Mouse (Mus musculus): ENCODE data around the gene Gm49373. TPM values are rescaled to one million over a fixed set of nuclear protein-coding genes. Genes with fewer than 3 reads are reported as not detected.

Gene Gm49373
- total and polyA plus RNA-seq, 3 experiments, result 0.27 to 0.30 TPM; not detected in 1

GRCm38 (mm10) chr9:21017177-21017575 lies 55.7 kb downstream of the Gm49373 start:
- Histone ChIP-seq H3K27me3 (ENCODE audit: control insufficient read depth, insufficient read depth, low read length) (no peaks in the 10 kb centered on the region), H3K4me3 (0 out of 2 replicates have a peak overlapping the region, but pooled peaks have one; percentile 3), H3K9ac (ENCODE audit: low read depth, low read length) (no peak overlapping the region), H3K4me1 (ENCODE audit: control insufficient read depth, insufficient read depth, low read length) (peaks cover 8% of the 10 kb centered on the region), H3K79me2 (replicated peaks; ENCODE audit: control insufficient read depth, insufficient read depth, low read length) (no peaks in the 10 kb centered on the region), H3K27ac (no peak overlapping the region), H3K36me3 (ENCODE audit: control insufficient read depth, insufficient read depth, low read length) (no peaks in the 10 kb centered on the region)
- TF ChIP-seq POLR2A (IDR thresholded peaks at IDR 0.05; ENCODE audit: insufficient read depth, low read depth, low read length), result no peak
- no peak for TF ChIP-seq CTCF (IDR thresholded peaks at IDR 0.05)
- no peak for TF ChIP-seq EP300 (IDR thresholded peaks at IDR 0.05; ENCODE audit: insufficient read depth, low read depth, low read length)
- DNase-seq, result no peak
- WGBS, result 32% methylated on average over 4 of the region's 4 CpGs
- intact Hi-C loops (cut with DNase I), result no loop called here

- 4% methylated on average over 17 of the region's 17 CpGs for WGBS
- no peaks in the 10 kb centered on the region for H3K79me2 ChIP-seq (replicated peaks; ENCODE audit: control insufficient read depth, insufficient read depth, low read length)
- H3K27ac ChIP-seq, result peak overlapping the region; percentile 74
- peak; percentile 49 to 56 for DNase-seq
- no peaks in the 10 kb centered on the region for H3K36me3 ChIP-seq (ENCODE audit: control insufficient read depth, insufficient read depth, low read length)
- H3K4me1 ChIP-seq (ENCODE audit: control insufficient read depth, insufficient read depth, low read length), result peaks cover 12% of the 10 kb centered on the region
- TF ChIP-seq POLR2A (IDR thresholded peaks at IDR 0.05; ENCODE audit: insufficient read depth, low read depth, low read length), result no peak
- no peak for TF ChIP-seq EP300 (IDR thresholded peaks at IDR 0.05; ENCODE audit: insufficient read depth, low read depth, low read length)
- TF ChIP-seq CTCF (IDR thresholded peaks at IDR 0.05), result no peak
- intact Hi-C loops (cut with DNase I), result no loop called here
- peak overlapping the region; percentile 51 for H3K9ac ChIP-seq (ENCODE audit: low read depth, low read length)
- peak overlapping the region; percentile 45 for H3K4me3 ChIP-seq
- H3K27me3 ChIP-seq (ENCODE audit: control insufficient read depth, insufficient read depth, low read length), result no peaks in the 10 kb centered on the region
These were observed 56.3 kb downstream of the Gm49373 start for GRCm38 (mm10) chr9:21016331-21017176.

DNA sequence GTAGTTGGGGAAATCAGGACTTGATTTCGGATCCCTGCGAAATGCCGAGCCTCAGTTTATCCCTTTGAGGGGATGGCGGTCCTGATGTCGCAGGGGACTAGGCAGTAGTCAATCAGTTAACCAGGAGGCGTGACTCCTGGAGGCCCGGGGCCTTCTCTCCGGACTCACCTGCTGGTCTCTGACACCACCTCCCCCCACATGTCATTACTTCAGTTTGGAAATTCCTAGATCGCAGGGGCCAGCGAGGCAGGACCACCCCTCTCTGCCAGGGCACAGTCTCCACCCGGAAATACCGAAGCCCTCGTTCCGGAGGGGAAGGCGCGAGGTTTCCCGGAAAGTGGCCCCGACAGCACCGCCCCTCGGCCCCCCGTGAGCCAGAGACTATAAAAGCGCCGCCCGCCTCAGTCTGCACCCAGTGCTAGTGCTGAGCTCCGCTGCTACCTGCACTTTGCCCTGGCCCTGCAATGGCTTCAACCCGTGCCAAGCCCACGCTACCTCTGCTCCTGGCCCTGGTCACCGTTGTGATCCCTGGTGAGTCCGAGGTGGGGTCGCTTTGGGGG lies 57.2 kb downstream of the Gm49373 start, which contains the start of gene Icam1:
Icam1 (plus strand) TSS at position 415 of the 560 bp plus-strand sequence.
- peak; percentile 83 to 86 for DNase-seq
- Histone ChIP-seq H3K4me1 (ENCODE audit: control insufficient read depth, insufficient read depth, low read length) (peaks cover 13% of the 10 kb centered on the region), H3K36me3 (ENCODE audit: control insufficient read depth, insufficient read depth, low read length) (no peaks in the 10 kb centered on the region), H3K27ac (peak within 1 kb of the TSS; percentile 74), H3K4me3 (peak within 1 kb of the TSS; percentile 45), H3K9ac (ENCODE audit: low read depth, low read length) (peak within 1 kb of the TSS; percentile 53), H3K27me3 (ENCODE audit: control insufficient read depth, insufficient read depth, low read length) (no peaks in the 10 kb centered on the region), H3K79me2 (replicated peaks; ENCODE audit: control insufficient read depth, insufficient read depth, low read length) (no peaks in the 10 kb centered on the region)
- TF ChIP-seq POLR2A (IDR thresholded peaks at IDR 0.05; ENCODE audit: insufficient read depth, low read depth, low read length) (peak; percentile 90), EP300 (IDR thresholded peaks at IDR 0.05; ENCODE audit: insufficient read depth, low read depth, low read length) (no peak)
- intact Hi-C loops (cut with DNase I), result loop anchor here (2.0 kb wide), 1 partner anchor 13 kb away; the partner anchor contains the start of gene Icam4
- 2% methylated on average over 30 of the region's 30 CpGs for WGBS

DNA sequence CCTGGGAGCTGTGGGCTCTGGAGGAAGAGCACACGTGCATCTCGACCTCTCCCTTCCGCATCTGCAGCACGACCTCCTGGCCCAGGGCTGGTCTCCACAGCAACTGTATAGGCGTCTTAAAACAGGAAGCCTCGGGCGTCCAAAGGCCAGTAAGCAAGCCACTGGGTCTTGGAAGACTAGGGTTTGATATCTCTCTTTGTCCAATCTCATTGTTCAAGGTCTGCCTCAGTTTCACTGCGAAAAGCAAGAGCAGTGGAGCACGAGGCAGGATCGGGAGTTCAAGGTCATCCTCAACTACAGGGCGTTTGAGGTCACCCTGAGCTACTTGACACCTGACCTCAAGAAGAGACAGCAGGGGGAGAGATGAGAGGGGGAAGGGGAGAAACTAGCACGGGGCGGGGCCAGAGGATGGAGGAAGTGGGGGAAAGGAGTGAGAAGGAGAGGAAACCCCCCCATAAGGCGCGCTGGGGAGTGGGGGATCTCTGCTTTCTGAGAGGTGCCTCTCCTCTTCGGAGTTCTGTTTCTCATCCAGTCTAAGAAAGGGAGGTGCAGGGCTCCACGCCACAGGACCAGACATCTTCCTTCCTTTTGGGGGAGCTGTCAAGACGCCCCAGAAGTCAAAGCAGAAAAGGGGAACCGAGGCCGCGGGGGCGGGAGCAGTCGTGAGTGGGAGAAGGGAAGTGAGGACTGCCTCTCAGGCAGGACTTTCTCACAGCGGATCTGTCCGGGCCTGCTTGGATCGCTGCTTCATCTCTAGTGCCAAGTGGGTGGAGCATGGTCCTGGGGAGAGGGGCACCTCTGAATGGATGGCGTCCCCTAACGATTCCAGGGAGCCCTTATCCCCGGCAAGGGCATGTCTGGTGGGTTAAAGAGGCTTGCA lies 58.0 kb downstream of the Gm49373 start:
- intact Hi-C loops (cut with DNase I), result loop anchor here (2.0 kb wide), 1 partner anchor 14 kb away; the partner anchor contains the start of gene Icam4
- 7% methylated on average over 29 of the region's 29 CpGs for WGBS
- Histone ChIP-seq H3K4me3 (peak overlapping the region; percentile 45), H3K9ac (ENCODE audit: low read depth, low read length) (peak overlapping the region; percentile 53), H3K36me3 (ENCODE audit: control insufficient read depth, insufficient read depth, low read length) (no peaks in the 10 kb centered on the region), H3K27ac (peak overlapping the region; percentile 74), H3K4me1 (ENCODE audit: control insufficient read depth, insufficient read depth, low read length) (peaks cover 13% of the 10 kb centered on the region), H3K79me2 (replicated peaks; ENCODE audit: control insufficient read depth, insufficient read depth, low read length) (no peaks in the 10 kb centered on the region), H3K27me3 (ENCODE audit: control insufficient read depth, insufficient read depth, low read length) (no peaks in the 10 kb centered on the region)
- DNase-seq, result peak; percentile 77 to 85
- TF ChIP-seq EP300 (IDR thresholded peaks at IDR 0.05; ENCODE audit: insufficient read depth, low read depth, low read length) (peak; percentile 41; the same call in 1 of the 2 replicates), POLR2A (IDR thresholded peaks at IDR 0.05; ENCODE audit: insufficient read depth, low read depth, low read length) (0 out of 2 replicates have a peak, but pooled peaks have one; percentile 17), CTCF (IDR thresholded peaks at IDR 0.05) (no peak)

Small RNA genes within 50 kb of the gene (microRNA-seq; reads per million reads assigned to microRNA genes)
- gene Mir1900 (0 reads per million in 2 experiments), gene Mir7082 (0 to 0.56 reads per million in 2 experiments)

Other genes with a start within 250 kb of the Gm49373 start
- gene A230050P20Rik, start 204.5 kb downstream of the Gm49373 start, total RNA-seq (2021), result 1 to 10 TPM; 3.9 to 4.3 TPM
- gene A230050P20Rik, start 204.5 kb downstream of the Gm49373 start, polyA plus RNA-seq (2012; rRNA removed), result 16.4 and 21.2 TPM in 2 replicates
- gene Angptl6, start 193.4 kb downstream of the Gm49373 start, total RNA-seq (2021), result 1 to 10 TPM; 3.9 to 4.0 TPM
- gene Angptl6, start 193.4 kb downstream of the Gm49373 start, polyA plus RNA-seq (2012; rRNA removed), result 4.0 and 5.4 TPM in 2 replicates
- gene Ppan, start 184.9 kb downstream of the Gm49373 start, total RNA-seq (2021), result 1 to 10 TPM; 5.9 to 6.7 TPM
- gene Ppan, start 184.9 kb downstream of the Gm49373 start, polyA plus RNA-seq (2012; rRNA removed), result 11.9 and 18.8 TPM in 2 replicates
- 100 to 1,000 TPM; 101 to 113 TPM for gene Eif3g, start 174.5 kb downstream of the Gm49373 start, total RNA-seq (2021)
- gene Eif3g, start 174.5 kb downstream of the Gm49373 start, polyA plus RNA-seq (2012; rRNA removed), result 69.6 and 69.9 TPM in 2 replicates
- 10 to 100 TPM; 11.1 to 11.6 TPM for gene Dnmt1, start 113.2 kb downstream of the Gm49373 start, total RNA-seq (2021)
- gene Dnmt1, start 113.2 kb downstream of the Gm49373 start, polyA plus RNA-seq (2012; rRNA removed), result 9.1 and 11.7 TPM in 2 replicates
- 1 to 10 TPM; 2.8 to 3.2 TPM for gene S1pr2, start 96.3 kb downstream of the Gm49373 start, total RNA-seq (2021)
- gene S1pr2, start 96.3 kb downstream of the Gm49373 start, polyA plus RNA-seq (2012; rRNA removed), result 4.2 and 6.1 TPM in 2 replicates
- 100 to 1,000 TPM; 124 to 130 TPM for gene Mrpl4, start 70.4 kb downstream of the Gm49373 start, total RNA-seq (2021)
- 173 and 226 TPM in 2 replicates for gene Mrpl4, start 70.4 kb downstream of the Gm49373 start, polyA plus RNA-seq (2012; rRNA removed)
- gene Icam1, start 57.1 kb downstream of the Gm49373 start, total RNA-seq (2021), result 1 to 10 TPM; 7.6 to 9.2 TPM
- gene Icam1, start 57.1 kb downstream of the Gm49373 start, polyA plus RNA-seq (2012; rRNA removed), result 12.4 and 15.3 TPM in 2 replicates
- 1 to 10 TPM in 1 of 2 experiments, under 1 TPM in 1; 0.84 to 1.0 TPM for gene Icam4, start 43.7 kb downstream of the Gm49373 start, total RNA-seq (2021)
- 0.70 and 1.4 TPM in 2 replicates for gene Icam4, start 43.7 kb downstream of the Gm49373 start, polyA plus RNA-seq (2012; rRNA removed)
- gene Icam5, start 41.0 kb downstream of the Gm49373 start, total RNA-seq (2021), result not detected
- gene Icam5, start 41.0 kb downstream of the Gm49373 start, polyA plus RNA-seq (2012; rRNA removed), result 0.06 and 0.08 TPM in 2 replicates
- not detected for gene Zglp1, start 6.0 kb downstream of the Gm49373 start, total RNA-seq (2021)
- gene Zglp1, start 6.0 kb downstream of the Gm49373 start, polyA plus RNA-seq (2012; rRNA removed), result not detected in 2 replicates
- 10 to 100 TPM; 35.8 to 41.4 TPM for gene Fdx1l, start 518 bp upstream of the Gm49373 start, total RNA-seq (2021)
- 48.3 and 51.1 TPM in 2 replicates for gene Fdx1l, start 518 bp upstream of the Gm49373 start, polyA plus RNA-seq (2012; rRNA removed)
- gene Gm38431, start 18.9 kb upstream of the Gm49373 start, total RNA-seq (2021), result under 1 TPM; 0.31 to 0.34 TPM
- gene Gm38431, start 18.9 kb upstream of the Gm49373 start, polyA plus RNA-seq (2012; rRNA removed), result 2.0 and 2.3 TPM in 2 replicates
- 10 to 100 TPM; 26.3 to 27.9 TPM for gene Raver1, start 18.9 kb upstream of the Gm49373 start, total RNA-seq (2021)
- gene Raver1, start 18.9 kb upstream of the Gm49373 start, polyA plus RNA-seq (2012; rRNA removed), result 27.4 and 29.1 TPM in 2 replicates
- 1 to 10 TPM; 7.3 to 8.1 TPM for gene Tyk2, start 58.1 kb upstream of the Gm49373 start, total RNA-seq (2021)
- 13.5 and 13.7 TPM in 2 replicates for gene Tyk2, start 58.1 kb upstream of the Gm49373 start, polyA plus RNA-seq (2012; rRNA removed)
- gene Cdc37, start 76.9 kb upstream of the Gm49373 start, total RNA-seq (2021), result 100 to 1,000 TPM; 150 to 162 TPM
- 62.3 and 96.1 TPM in 2 replicates for gene Cdc37, start 76.9 kb upstream of the Gm49373 start, polyA plus RNA-seq (2012; rRNA removed)
- 10 to 100 TPM; 58.9 to 60.0 TPM for gene Pde4a, start 92.6 kb upstream of the Gm49373 start, total RNA-seq (2021)
- gene Pde4a, start 92.6 kb upstream of the Gm49373 start, polyA plus RNA-seq (2012; rRNA removed), result 57.2 and 68.9 TPM in 2 replicates
- gene Keap1, start 166.3 kb upstream of the Gm49373 start, total RNA-seq (2021), result 10 to 100 TPM; 37.6 to 47.2 TPM
- 40.4 and 46.0 TPM in 2 replicates for gene Keap1, start 166.3 kb upstream of the Gm49373 start, polyA plus RNA-seq (2012; rRNA removed)
- 1 to 10 TPM; 1.2 to 1.3 TPM for gene S1pr5, start 175.3 kb upstream of the Gm49373 start, total RNA-seq (2021)
- gene S1pr5, start 175.3 kb upstream of the Gm49373 start, polyA plus RNA-seq (2012; rRNA removed), result 0.73 and 1.5 TPM in 2 replicates
- 100 to 1,000 TPM in 1 of 2 experiments, 10 to 100 TPM in 1; 88.7 to 100 TPM for gene Atg4d, start 192.2 kb upstream of the Gm49373 start, total RNA-seq (2021)
- gene Atg4d, start 192.2 kb upstream of the Gm49373 start, polyA plus RNA-seq (2012; rRNA removed), result 60.8 and 72.6 TPM in 2 replicates
- gene Kri1, start 214.9 kb upstream of the Gm49373 start, total RNA-seq (2021), result 10 to 100 TPM; 16.3 to 16.8 TPM
- gene Kri1, start 214.9 kb upstream of the Gm49373 start, polyA plus RNA-seq (2012; rRNA removed), result 10.5 and 12.8 TPM in 2 replicates
- 10 to 100 TPM; 11.3 to 15.0 TPM for gene Cdkn2d, start 218.3 kb upstream of the Gm49373 start, total RNA-seq (2021)
- 25.0 and 32.9 TPM in 2 replicates for gene Cdkn2d, start 218.3 kb upstream of the Gm49373 start, polyA plus RNA-seq (2012; rRNA removed)
- gene Ap1m2, start 239.2 kb upstream of the Gm49373 start, total RNA-seq (2021), result not detected
- 1.0 TPM in 1 of 2 replicates, not detected in the other for gene Ap1m2, start 239.2 kb upstream of the Gm49373 start, polyA plus RNA-seq (2012; rRNA removed)
- 10 to 100 TPM; 77.0 to 89.5 TPM for gene Slc44a2, start 247.6 kb upstream of the Gm49373 start, total RNA-seq (2021)
- gene Slc44a2, start 247.6 kb upstream of the Gm49373 start, polyA plus RNA-seq (2012; rRNA removed), result 86.8 and 148 TPM in 2 replicates

All from heart, adult 2 months (tissue).